Mouse (Mus musculus) R1 (cell line): ENCODE data around the gene Lmo7.

Experiments used
- DNase-seq: peaks from one replicate; pipeline ENCODE4 v3.0.0-alpha.2; 2018; ENCODE audit warnings: low read depth, low spot score

Lmo7 gene

DNA sequence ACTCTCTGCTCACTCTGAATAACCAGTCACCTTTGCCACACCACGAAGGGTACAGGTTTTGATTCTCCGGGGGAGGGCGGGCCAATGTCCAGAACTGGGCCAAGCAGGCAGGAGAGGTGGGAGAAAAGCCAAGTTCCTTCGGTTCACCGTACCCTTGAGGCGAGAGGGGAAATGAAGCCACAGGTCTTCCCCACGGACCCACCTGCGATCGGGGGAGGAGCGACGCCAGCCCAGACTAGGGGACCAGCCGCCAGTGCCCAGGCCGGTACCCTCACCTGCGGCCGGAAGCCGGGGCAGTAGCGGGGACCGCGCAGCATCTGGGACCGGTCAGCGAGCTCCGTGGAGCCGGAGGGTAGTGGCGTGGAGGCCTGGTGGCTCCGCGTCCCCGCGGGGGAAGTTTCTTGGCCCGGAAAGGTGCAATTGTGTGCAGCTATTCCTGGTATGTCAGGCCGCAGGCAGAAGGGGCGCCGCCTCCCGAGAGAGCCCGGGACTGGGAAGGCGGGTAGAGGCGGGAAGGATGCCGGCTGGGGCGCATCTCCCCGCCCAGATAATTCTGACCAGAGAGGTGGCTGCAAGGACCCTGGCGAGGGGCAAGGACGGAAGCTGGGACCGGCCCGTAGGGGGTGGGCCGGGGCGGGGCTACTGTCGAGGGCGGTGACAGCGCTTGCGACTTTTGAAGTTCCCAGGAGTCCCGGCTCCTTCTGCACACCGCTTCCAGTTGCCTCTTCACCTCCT, at the start of gene Lmo7, which contains the start of gene Gm9922:
Gene Lmo7, plus strand, starts transcription at position 721 of the 735 bp plus-strand sequence.
Gene Gm9922, minus strand, starts transcription at position 578 of the 735 bp plus-strand sequence.
- DNase-seq: peak; percentile 93

DNA sequence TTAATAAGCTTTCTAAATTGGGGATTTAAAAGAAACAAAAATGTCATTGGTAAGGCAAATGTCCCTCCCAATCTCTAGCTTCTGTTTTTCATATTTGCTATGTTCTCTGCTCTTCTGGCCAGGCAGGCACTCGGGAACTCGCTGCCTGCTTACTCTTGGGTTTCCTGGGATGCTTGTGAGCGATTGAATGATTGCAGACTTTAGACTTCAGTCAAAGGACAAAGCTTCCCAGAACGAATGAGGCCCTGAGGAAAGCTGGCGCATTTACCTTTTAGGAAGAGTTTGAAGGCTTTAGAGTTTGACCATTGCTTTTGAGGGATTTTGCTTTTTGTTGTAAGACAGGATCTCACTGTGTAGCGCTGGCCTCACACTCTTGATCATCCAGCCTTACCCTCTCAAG, 42.1 kb upstream of the Lmo7 start:
- DNase-seq: no peak

- no peak for DNase-seq
Observed at GRCm38 (mm10) chr14:101688406-101688805, 41.4 kb upstream of the Lmo7 start.

- no peak for DNase-seq
Observed at GRCm38 (mm10) chr14:101704479-101704878, 25.3 kb upstream of the Lmo7 start.

DNA sequence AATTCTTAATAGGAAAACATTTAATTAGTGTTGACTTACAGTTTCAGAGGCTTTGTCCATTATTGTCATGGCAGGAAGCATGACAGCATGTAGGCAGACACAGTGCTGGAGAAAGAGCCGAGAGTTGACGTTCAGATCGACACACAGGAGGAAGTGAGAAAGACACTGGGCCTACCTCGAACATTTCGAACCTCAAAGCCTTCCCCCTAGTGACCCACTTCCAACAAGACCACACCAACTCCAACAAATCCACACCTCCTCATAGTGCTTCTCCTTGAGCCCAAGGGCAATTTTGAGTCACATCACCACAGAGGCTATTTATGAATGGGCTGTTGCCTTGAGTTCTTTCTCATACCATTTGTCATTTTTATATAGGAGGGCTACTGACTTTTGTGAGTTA, 22.7 kb upstream of the Lmo7 start:
- DNase-seq: no peak

DNA sequence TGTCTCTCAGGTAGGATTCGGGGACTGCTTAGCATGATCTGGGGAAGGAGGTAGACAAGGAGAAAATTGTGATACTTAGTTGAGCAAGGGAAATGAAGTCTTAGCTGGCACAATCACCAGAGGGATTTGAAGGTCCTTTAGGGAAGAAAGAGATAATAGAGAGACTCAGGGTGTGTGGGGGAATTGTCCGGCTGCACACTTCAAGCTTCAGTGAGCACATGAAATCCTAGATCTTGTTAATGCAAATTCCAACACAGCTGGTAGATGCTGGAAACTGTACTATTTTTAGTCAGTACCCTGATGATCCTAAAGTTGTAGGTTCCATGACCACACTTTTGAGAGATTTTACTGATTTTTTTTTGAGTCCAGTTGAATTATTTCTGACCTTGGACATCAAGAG, 15.3 kb upstream of the Lmo7 start:
- DNase-seq: no peak

DNA sequence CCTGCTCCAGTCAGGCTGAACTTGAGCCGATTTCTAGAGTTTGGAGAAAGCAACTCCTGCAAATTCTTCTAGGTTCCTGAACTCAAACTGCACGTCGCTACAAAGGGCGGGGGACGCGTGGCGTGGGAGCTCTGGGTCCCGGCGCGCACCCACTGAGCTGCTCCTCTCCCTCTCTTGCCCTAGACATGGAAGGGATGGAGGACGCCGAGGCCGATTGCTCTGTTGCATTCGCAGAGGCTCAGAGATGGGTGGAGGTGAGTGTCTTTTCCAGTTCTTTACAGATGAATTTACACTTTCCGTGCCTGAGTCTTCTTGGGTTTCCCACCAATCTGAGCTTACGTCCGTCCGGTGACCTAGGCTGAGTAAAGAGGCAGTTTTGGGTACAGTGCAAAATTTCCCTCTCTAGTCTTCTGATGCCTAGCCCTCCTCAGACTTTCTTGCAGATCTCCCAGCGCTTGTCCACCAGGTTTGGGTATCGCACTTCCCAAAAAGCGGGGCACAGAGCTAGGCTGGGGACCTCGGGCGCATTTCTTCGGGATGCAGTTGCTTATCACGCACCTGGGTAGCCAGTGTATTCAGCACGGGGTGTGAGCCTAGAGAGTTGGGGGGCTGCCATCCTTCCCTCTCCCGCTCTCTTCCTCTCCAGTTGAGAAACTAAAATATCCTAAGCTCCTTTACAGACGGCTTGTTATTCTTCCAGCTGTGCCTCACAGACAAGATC, 375 bp downstream of the Lmo7 start:
- no peak for DNase-seq

- peak; percentile 44 for DNase-seq
Observed at GRCm38 (mm10) chr14:101733542-101734303, 4.0 kb downstream of the Lmo7 start.

- DNase-seq: peak; percentile 87
Observed at GRCm38 (mm10) chr14:101737501-101737900, 7.7 kb downstream of the Lmo7 start.

DNA sequence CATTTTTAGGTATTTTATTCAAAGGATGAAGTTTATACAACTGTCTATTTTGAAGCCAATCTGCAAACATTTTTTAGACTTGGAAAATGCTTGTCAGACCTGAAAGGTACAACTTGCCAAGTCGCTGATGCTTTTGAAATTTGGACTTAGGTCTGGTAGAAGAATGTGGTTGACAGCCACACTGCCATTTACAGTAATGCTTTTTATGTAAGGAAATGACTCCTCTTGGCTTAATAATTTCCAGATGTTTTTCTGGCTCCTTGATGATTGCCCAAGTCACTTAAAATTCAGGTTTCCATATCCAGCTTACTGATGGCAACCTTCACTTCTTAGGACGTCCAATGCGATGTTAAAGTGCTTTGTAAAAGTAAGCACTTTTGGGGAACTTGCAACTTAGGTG, 16.9 kb downstream of the Lmo7 start:
- DNase-seq: no peak

GRCm38 (mm10) chr14:101747811-101748210, 18.1 kb downstream of the Lmo7 start:
- DNase-seq: no peak

- DNase-seq: no peak
Observed at GRCm38 (mm10) chr14:101748436-101748835, 18.7 kb downstream of the Lmo7 start.

DNA sequence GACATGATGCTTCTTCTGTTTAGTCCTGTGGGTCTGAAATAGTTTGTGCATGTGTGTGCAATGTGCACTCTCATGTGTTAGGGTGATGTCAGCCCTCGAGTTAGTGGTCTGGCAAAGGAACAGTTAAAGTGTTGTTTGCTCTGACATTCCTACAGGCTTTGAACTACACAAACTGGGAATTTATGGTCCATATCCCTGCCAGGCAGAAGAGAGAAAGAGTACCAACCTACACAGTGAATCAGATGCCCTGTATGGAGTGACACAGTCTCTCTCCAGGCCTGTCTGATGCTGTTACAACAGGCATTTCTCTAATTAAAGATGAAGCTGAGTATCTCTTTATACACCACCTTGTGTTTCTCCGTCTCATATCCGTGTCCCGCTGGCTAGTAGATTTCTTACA, 21.2 kb downstream of the Lmo7 start:
- DNase-seq: no peak

DNA sequence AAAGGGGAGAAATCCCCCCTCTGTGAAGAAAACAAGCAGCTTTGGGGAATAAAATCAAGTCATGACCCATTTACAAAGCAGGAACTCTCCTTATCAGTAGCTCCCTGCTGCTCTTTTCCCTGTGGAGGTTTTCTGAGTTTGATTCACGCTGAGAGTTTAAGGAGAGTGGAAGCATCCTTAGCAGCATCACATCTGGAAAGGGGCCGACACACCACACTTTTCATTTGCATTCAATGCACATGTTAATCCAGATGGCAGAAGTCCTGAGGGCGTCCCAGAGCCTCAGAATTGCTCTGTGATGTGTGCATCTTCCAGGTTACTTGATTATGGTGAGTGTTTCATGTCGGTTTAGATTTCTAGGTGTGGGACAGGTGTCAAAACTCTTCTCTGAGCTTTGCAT, 25.7 kb downstream of the Lmo7 start:
- DNase-seq: peak; percentile 56

DNA sequence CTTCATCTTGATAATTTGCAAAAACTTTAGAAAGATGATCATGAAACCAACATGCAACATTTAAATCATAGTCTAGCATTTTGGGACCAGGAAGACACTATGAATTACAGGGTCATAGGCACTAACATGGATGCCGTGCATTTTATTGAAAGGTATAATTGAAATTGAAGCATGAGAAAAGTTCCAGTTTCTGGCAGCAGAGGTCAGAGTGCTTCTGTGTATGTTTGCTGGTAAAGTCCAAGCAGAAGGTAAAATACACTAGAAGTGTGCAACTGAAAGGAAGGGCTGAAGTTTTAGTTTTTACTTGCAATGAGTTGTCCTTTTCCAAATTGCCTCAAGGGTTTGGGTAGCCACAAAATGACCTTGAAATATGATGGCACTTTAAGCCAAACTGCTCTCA, 32.5 kb downstream of the Lmo7 start:
- DNase-seq: peak; percentile 13

GRCm38 (mm10) chr14:101763762-101764295, 34.1 kb downstream of the Lmo7 start:
- DNase-seq: peak; percentile 53

DNA sequence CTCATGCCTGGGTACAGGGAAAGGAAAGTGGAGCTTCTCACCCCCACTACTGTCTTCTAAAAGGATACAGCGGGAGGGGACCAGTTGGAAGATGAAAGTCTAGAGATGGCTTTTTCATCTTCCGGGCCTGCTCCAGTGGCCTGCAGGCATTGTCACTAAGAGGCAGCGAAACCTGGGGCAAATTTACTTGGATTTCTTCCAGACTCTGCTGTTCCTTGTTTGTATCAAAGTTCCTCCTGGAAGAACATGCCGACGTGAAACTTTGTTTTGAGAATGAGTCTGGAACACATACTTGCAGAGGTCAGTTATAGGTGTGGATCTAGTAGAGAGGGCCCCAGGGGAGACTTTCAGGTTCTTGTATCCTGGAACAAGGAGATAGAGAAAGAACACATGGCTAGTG, 41.6 kb downstream of the Lmo7 start:
- no peak for DNase-seq

GRCm38 (mm10) chr14:101771756-101772155, 42.0 kb downstream of the Lmo7 start:
- DNase-seq: no peak

DNA sequence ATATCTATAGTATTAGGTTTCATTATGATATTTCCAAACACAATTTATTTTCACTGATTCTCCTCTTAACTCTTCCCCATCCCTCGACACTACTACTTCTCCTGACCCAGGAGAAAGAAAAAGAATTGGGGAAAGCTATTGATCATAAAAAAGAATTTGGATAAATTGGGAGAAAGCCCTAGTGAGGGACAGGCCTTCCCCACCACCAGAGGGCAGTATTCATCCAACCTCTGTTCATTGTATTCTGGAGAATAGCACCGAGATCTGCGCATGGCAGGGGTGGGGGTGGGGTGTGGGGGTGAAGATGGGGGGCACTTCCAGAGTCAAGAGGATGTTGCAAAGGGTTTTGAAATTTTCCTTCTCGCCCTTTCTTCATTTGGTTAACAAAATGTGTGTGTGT, 44.9 kb downstream of the Lmo7 start:
- DNase-seq: peak; percentile 57

DNA sequence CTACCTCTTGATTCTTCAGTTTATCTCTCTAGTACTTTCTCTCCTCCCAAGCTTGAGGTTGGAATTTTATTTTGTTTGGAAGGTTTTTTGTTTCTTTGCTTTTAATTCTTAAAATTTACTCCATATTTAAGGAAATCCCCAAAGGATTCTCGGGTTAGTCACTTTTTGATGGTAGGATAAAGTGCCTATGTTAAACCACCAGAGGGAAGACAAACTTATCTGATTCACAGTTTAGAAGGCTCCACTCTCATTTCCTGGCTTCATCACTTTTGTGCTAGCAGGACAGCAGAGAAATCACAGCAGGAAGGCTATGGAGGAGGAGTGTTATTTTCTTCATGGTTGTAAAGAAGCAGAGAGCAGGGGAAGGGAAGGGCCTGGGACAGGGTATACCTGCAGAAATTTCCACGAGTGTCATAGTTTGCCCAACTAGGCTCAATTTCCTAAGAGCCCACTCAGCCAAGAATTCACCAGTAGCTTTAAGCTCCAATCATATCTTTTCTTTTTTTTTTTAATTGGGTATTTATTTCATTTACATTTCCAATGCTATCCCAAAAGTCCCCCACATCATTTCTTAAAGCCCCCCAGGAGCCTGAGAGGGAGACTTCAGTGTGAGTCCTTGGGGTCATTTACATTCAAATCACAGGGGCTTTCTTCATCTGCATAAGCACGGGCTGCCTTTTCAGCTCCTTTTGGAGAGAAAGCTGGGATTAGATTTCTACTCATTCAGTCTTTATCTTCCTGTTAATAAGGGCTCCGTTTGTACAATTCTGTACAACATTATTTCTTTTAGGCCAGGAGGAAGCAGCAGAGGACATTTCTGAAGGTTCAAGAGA, 46.8 kb downstream of the Lmo7 start:
- peak; percentile 74 for DNase-seq

DNA sequence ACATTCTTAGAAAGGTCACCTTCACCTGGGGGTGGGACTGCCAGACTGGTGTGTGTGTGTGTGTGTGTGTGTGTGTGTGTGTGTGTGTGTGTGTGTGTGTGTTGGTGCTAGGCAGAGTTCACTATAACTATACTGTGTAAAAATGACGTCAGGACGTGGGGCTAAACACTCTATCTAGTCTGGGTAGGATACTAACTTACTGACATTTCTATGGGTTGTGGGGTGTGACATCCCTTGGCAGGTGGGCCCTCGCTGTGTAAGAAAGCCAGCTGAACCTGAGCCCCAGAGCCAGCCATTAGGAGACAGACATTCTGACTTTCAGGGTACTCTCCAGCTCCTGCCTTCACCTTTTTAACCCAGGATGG, 47.4 kb downstream of the Lmo7 start:
- no peak for DNase-seq
